Mouse (Mus musculus) left cerebral cortex, postnatal 36 days (tissue): ENCODE measurements around the gene Rom1. TPM values are rescaled to one million over a fixed set of nuclear protein-coding genes. Genes with fewer than 3 reads are reported as not detected.
"Not testable (repeated sequence)": the region's sequence is repeated elsewhere in the genome, so short reads cannot be mapped to it uniquely, and the experiment has no call there.

Experiments
- DNase-seq, 2 experiments: peaks; one replicate each; pipeline ENCODE4 v3.0.0; 2021 to 2022; ENCODE audit warnings: low spot score in 2 of 2, mixed read lengths in 1 of 2
- intact Hi-C: fragments of 180-260 bp; cut with DNase I; formaldehyde crosslinking; loops from one replicate; pipeline ENCODE4 v1.15.1; 2025
- total RNA-seq, 2 experiments: library from RNA; stranded (reverse); gene quantifications; 2 replicates each; pipeline ENCODE4 v1.2.3; 2021

The Rom1 gene
- total RNA-seq, 2 experiments from 2014 or later, result 7.0 to 7.2 TPM

DNA sequence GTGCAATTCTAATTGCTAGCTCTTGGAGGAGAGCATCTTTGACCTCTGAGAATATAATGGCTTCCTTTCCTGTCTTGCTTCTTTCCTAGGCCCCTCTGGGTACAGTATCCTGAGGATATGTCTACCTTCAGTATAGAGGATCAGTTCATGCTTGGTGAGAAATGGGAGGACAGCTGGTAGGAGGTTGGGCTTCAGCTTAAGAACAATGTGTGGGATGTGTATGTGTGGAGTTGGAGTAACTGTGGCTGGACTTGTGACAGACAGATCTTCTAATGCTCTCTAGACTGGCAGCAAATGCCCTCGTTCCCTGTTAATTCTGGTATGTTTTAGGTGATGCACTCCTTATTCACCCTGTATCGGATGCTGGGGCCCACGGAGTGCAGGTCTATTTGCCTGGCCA, 14.9 kb downstream of the Rom1 start:
- intact Hi-C loops, result no loop called here
- DNase-seq, result peak; percentile 46 to 52

GRCm38 (mm10) chr19:8911810-8912209, 17.3 kb downstream of the Rom1 start:
- no peak for DNase-seq
- intact Hi-C loops, result no loop called here

GRCm38 (mm10) chr19:8908531-8908930, 20.6 kb downstream of the Rom1 start:
- intact Hi-C loops, result no loop called here
- DNase-seq, result no peak

- intact Hi-C loops, result no loop called here
- no peak for DNase-seq
Measured at GRCm38 (mm10) chr19:8903412-8903811, 25.7 kb downstream of the Rom1 start.

DNA sequence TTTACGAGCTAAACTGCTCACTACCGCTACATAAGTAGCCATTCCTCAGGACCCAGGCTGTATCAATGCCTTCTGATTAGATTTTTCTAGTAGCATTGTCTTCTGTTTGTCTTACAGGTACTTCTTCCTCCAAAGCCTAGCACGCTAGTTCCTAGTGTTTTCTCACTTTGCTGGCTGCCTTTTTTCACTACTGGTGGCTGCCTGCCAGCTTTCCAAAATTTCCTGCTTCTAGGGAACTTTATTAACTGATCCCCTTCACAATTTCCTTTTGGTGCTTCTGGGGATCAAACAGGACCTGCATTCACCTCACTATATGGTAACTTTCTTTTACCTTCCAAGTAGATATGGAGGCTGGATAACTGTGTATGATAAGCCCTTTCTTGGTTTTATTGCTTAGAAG, 30.1 kb downstream of the Rom1 start:
- intact Hi-C loops, result loop anchor here (2.0 to 5.0 kb wide), 2 partner anchors 20 to 57 kb away; no protein-coding TSS in a partner anchor
- DNase-seq, result no peak

GRCm38 (mm10) chr19:8898576-8898975, 30.6 kb downstream of the Rom1 start:
- intact Hi-C loops, result loop anchor here (2.0 to 5.0 kb wide), 2 partner anchors 20 to 56 kb away; no protein-coding TSS in a partner anchor
- DNase-seq, result no peak

- DNase-seq, result peak; percentile 95 to 96
- intact Hi-C loops, result loop anchor here (2.0 to 5.0 kb wide), 2 partner anchors 21 to 56 kb away; no protein-coding TSS in a partner anchor
Measured at GRCm38 (mm10) chr19:8897865-8898495, 31.2 kb downstream of the Rom1 start, which contains the start of gene Ganab. Gene Ganab, plus strand, starts transcription at chr19:8898071.

DNA sequence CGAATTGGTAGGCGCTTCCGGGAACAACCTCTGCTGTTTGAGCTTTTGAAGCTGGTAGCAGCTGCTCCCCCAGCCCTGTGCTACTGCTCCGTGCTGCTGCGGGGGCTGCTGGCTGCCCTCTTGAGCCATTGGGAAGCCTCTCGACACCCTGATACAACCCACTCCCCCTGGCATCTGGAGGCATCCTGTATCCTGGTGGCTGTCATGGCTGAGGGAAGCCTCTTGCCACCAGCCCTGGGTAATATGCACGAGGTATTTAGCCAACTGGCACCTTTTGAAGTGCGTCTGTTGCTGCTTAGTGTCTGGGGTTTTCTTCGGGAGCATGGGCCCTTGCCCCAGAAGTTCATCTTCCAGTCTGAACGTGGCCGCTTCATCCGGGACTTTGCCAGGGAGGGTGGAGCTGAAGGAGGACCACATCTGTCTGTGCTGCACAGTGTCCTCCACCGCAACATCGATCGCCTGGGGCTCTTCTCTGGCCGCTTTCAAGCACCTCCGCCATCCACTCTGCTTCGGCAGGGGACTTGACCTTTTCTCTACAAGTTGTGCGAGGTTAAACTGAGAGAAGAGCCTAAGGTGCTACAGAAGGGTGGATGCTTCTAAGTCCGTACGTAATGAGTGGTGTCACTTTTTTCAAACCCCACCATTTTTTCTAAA, 31.8 kb downstream of the Rom1 start:
- DNase-seq, result peak in 1 of 2 experiments; percentile 34

GRCm38 (mm10) chr19:8896231-8896630, 32.9 kb downstream of the Rom1 start:
- DNase-seq, result not testable (repeated sequence)
- intact Hi-C loops, result loop anchor here (5.0 kb wide), 1 partner anchor 54 kb away; no protein-coding TSS in a partner anchor

More for the DNA sequence above, 31.8 kb downstream of the Rom1 start:
- intact Hi-C loops, result loop anchor here (5.0 kb wide), 1 partner anchor 55 kb away; no protein-coding TSS in a partner anchor

DNA sequence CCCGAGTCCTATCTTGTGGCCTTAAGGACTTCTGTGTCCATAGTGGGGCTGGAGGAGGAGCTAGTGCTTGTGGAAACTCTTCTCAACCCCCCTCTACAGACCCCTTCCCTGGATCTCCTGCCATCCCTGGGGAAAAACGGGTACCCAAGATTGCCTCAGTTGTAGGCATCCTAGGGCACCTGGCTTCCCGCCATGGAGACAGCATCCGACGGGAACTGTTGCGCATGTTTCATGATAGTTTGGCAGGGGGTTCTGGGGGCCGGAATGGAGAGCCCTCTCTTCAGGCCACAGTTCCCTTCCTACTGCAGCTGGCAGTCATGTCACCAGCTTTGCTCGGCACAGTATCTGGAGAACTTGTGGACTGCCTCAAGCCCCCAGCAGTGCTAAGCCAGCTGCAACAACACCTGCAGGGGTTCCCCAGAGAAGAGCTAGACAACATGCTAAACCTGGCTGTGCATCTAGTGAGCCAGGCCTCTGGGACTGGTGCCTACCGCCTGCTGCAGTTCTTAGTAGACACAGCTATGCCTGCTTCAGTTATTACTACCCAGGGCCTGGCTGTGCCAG, 33.7 kb downstream of the Rom1 start:
- no peak for DNase-seq

GRCm38 (mm10) chr19:8892829-8893766, 36.1 kb downstream of the Rom1 start, which contains the start of gene Ints5:
Gene Ints5, plus strand, starts transcription at chr19:8893005.
- intact Hi-C loops, result no loop called here

More for the DNA sequence above, 33.7 kb downstream of the Rom1 start:
- intact Hi-C loops, result loop anchor here (5.0 kb wide), 1 partner anchor 53 kb away; no protein-coding TSS in a partner anchor

GRCm38 (mm10) chr19:8888511-8889385, 40.4 kb downstream of the Rom1 start, which contains the start of the genes 1810009A15Rik and Gm49416:
Gene 1810009A15Rik, plus strand, starts transcription at chr19:8888853.
Gene Gm49416, plus strand, starts transcription at chr19:8888926.
- intact Hi-C loops, result loop anchor here (5.0 kb wide), 1 partner anchor 54 kb away; the partner anchor contains the start of gene Mta2
- peak; percentile 94 for DNase-seq

More at GRCm38 (mm10) chr19:8892829-8893766, 36.1 kb downstream of the Rom1 start, which contains the start of gene Ints5:
- peak; percentile 86 for DNase-seq

GRCm38 (mm10) chr19:8887585-8888463, 41.3 kb downstream of the Rom1 start:
- intact Hi-C loops, result loop anchor here (5.0 kb wide), 1 partner anchor 54 kb away; the partner anchor contains the start of gene Mta2
- no peak for DNase-seq

DNA sequence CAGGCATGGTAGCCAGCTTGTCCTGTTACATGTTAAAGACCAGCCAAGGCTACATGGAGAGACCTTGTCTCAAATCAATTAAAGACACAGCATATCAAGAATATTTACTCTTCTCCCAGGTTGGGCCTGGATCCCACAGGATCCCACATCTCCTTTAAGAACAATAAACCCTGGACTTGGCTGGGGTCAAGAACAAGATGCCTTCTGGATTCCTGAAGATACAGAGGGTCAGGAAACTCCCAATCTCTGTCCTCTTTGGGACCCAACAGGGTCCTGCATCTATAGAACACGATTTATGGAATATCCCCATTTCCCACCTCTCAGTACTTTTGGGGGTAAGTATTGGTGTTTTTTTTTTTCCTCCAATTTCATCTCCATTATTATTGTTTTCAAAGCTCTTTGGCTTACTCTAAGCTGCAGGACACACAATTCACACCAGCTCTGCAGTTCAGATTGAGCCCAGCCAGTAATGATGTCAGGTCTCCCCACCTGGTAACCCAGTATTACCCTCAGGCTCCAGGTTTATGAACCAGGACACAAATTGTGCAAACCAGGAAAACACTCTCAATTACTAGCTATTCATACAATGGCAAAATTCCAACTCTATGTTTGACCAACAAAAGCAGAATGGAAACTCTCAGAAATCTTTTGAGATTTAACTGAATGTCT, 42.1 kb downstream of the Rom1 start:
- intact Hi-C loops, result loop anchor here (5.0 kb wide), 1 partner anchor 55 kb away; the partner anchor contains the start of gene Mta2
- DNase-seq, result no peak

- intact Hi-C loops, result no loop called here
- no peak for DNase-seq
Measured at GRCm38 (mm10) chr19:8883616-8884015, 45.5 kb downstream of the Rom1 start, which contains the start of the genes Lbhd1 and Gm49403. Gene Lbhd1, plus strand, starts transcription at chr19:8883732. Gene Gm49403, plus strand, starts transcription at chr19:8883930.

GRCm38 (mm10) chr19:8881034-8881392, 48.1 kb downstream of the Rom1 start:
- no peak for DNase-seq
- intact Hi-C loops, result no loop called here
